Mouse (Mus musculus): ENCODE measurements at regions not wholly inside any gene's neighbourhood (a gene's known extent, or its start where the extent isn't known, plus 50 kb on each side); places are given as distances from the start of the nearest gene placed in this dataset.

DNA sequence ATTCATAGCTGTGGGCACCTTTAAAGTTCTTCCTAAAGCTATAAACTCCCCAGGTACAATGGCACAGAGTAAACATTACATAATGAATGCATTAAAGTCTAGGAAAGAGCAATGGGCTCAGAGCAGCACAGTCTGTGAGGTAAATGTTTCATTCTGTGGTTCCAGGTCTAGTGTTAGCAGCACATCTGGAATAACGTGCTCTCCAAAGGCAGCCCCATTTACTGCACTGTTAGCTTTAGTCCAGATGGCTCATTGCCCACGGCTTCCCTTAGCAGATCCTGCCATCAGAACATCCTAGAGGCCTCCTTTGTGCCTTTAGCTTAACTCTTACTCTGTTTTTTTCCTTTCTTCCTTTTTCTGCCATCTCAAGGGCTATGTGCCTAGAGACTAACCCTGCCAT lies 87.7 kb upstream of the Tspan7 start:
- DNase-seq (ENCODE audit: low spot score in 2 of 2): no peak

DNA sequence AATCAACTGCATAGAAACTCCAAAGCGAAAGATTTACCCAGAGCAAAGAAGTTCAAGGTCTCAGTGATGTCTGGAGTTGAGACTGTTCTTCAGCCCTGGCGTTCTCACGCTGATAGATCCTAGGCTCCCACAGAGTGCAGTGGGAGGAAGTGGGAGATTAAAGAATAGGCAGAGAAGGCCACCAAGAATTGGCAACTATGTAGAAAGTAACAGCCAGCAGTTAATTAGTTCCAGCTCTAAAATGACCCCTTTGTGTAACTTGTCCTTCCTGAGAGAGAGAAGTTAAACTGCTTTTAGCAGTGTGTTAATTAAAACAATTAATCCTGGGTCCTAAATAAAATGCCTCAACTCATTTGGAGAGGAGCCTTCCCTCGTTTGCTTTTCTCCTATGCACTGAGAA lies 73.7 kb upstream of the Tspan7 start:
- no peak for DNase-seq (ENCODE audit: low spot score in 2 of 2)

DNA sequence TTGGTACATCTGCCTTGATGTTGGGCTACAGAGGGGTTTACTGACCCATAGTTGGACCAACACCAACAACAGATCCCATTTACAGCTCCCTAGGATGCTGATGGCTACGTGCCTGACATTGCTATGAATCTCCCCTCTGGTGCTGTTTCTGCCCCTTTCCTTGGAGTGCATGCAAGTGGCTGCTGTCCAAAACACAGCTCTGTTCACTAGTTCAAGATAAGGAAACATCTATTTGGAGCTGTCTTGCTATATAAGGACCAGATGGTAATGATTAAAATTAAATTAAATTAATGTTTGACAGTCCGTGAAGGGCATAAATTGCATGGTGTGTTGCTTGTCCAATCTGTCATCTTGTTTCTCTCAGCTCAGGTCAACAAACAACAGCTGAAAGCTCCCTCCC lies 62.5 kb upstream of the Tspan7 start:
- peak in 1 of 2 experiments; percentile 38 for DNase-seq (ENCODE audit: low spot score in 2 of 2)
